Mouse (Mus musculus) spleen, adult 2 months (tissue): ENCODE measurements around the gene Smarca1.

ENCODE experiments used
- CTCF ChIP-seq: fragments of 200-500 bp; IDR thresholded peaks from 2 replicates; pipeline ENCODE4 v1.5.1; 2011; ENCODE audit warnings: mild to moderate bottlenecking, inconsistent platforms; ENCODE audit not compliant: insufficient read depth, insufficient read length, insufficient replicate concordance; ENCODE audit errors: extremely low read depth
- POLR2A ChIP-seq: fragments of 200-500 bp; IDR thresholded peaks from 2 replicates; pipeline ENCODE4 v1.6.1; 2011; ENCODE audit warnings: low read depth, low read length, inconsistent platforms

DNA sequence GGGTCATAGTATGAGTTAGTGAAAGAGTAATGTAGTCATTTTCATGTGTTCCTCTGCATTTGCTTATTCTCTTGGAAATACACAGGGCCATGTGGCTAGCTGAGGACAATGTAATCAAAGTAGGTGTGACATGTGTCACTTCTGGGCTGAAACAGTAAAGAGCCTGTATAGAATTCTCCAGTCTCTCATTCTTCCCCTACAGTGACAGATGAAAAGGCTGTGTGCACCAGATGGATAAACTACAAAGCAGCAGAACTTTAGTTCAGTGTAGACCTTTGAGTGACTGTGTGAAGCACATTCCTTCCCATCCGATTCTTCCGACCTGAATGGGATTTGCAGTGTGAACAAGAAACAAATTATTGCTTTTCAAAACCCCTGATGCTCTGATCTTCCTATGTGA is 84.1 kb downstream of the Smarca1 start:
- TF ChIP-seq CTCF (no peak), POLR2A (no peak)
